7 mouse cellular contexts compared by ENCODE assay signal in genomic region chr5:76529040-76529703, GRCm38 (mm10). TPM values are rescaled to one million over a fixed set of nuclear protein-coding genes. Genes with fewer than 3 reads are reported as not detected.
DNase-seq lines count a peak whose midpoint lies in the region; ATAC-seq and TF ChIP-seq lines count a peak whose summit lies in the region.

Gene Exoc1 (plus strand): TSS chr5:76529311.

- no peaks in the 10 kb centered on the region for H3K27me3 ChIP-seq in embryonic facial prominence, embryonic 10.5 days (replicated peaks; ENCODE audit: low read depth, poor library complexity, severe bottlenecking)
- H3K27me3 ChIP-seq in intestine, postnatal 0 days (replicated peaks; ENCODE audit: control insufficient read depth, insufficient read depth, low read length): no peaks in the 10 kb centered on the region
- H3K27me3 ChIP-seq in midbrain, embryonic 12.5 days: no peaks in the 10 kb centered on the region
- H3K27me3 ChIP-seq in small intestine, adult 2 months (ENCODE audit: control insufficient read depth, insufficient read depth, low read length): no peaks in the 10 kb centered on the region

- peak within 1 kb of the TSS; percentile 86 for H3K27ac ChIP-seq in embryonic facial prominence, embryonic 10.5 days (replicated peaks)
- peak within 1 kb of the TSS; percentile 86 for H3K27ac ChIP-seq in intestine, postnatal 0 days (ENCODE audit: low read depth, low read length)
- peak within 1 kb of the TSS; percentile 76 for H3K27ac ChIP-seq in midbrain, embryonic 12.5 days (replicated peaks)
- peak within 1 kb of the TSS; percentile 62 for H3K27ac ChIP-seq in small intestine, adult 2 months (ENCODE audit: insufficient read depth, low read depth, low read length)

- no peaks in the 10 kb centered on the region for H3K9me3 ChIP-seq in embryonic facial prominence, embryonic 10.5 days
- H3K9me3 ChIP-seq in intestine, postnatal 0 days (ENCODE audit: control insufficient read depth): no peaks in the 10 kb centered on the region
- H3K9me3 ChIP-seq in midbrain, embryonic 12.5 days: no peaks in the 10 kb centered on the region

- intact Hi-C loops in left cerebral cortex, postnatal 4 days (cut with DNase I): no loop called here

- H3K4me2 ChIP-seq in intestine, postnatal 0 days (replicated peaks; ENCODE audit: low read depth): peak within 1 kb of the TSS; percentile 79
- H3K4me2 ChIP-seq in midbrain, embryonic 12.5 days (replicated peaks): peak within 1 kb of the TSS; percentile 93

- WGBS in embryonic facial prominence, embryonic 10.5 days: under 1% methylated on average over 39 of the region's 39 CpGs
- WGBS in intestine, postnatal 0 days: under 1% methylated on average over 39 of the region's 39 CpGs
- 0% methylated on average over 39 of the region's 39 CpGs for WGBS in midbrain, embryonic 12.5 days
- WGBS in small intestine, adult 2 months: under 1% methylated on average over 39 of the region's 39 CpGs

- DNase-seq in adrenal gland, postnatal 10 days: peak; percentile 94
- DNase-seq in embryonic facial prominence, embryonic 10.5 days (ENCODE audit: low spot score): peak; percentile 96
- peak; percentile 51 for DNase-seq in gonadal fat pad, adult 2 months (ENCODE audit: low read depth)
- DNase-seq in left cerebral cortex, postnatal 4 days: peak; percentile 95

- no peak for TF ChIP-seq POLR2A in small intestine, adult 2 months (IDR thresholded peaks at IDR 0.05; ENCODE audit: low read depth, low read length)

- H3K4me3 ChIP-seq in embryonic facial prominence, embryonic 10.5 days: peak within 1 kb of the TSS; percentile 97
- H3K4me3 ChIP-seq in intestine, postnatal 0 days (ENCODE audit: low read depth, low read length): peak within 1 kb of the TSS; percentile 89
- H3K4me3 ChIP-seq in midbrain, embryonic 12.5 days: peak within 1 kb of the TSS; percentile 97
- peak within 1 kb of the TSS; percentile 98 for H3K4me3 ChIP-seq in small intestine, adult 2 months (ENCODE audit: low read depth, low read length)

- peaks cover 12% of the 10 kb centered on the region for H3K4me1 ChIP-seq in embryonic facial prominence, embryonic 10.5 days
- 0 out of 2 replicates have a peak, but pooled peaks cover 6% of the 10 kb centered on the region for H3K4me1 ChIP-seq in intestine, postnatal 0 days (replicated peaks; ENCODE audit: control insufficient read depth, insufficient read depth, low read length)
- peaks cover 12% of the 10 kb centered on the region for H3K4me1 ChIP-seq in midbrain, embryonic 12.5 days
- no peaks in the 10 kb centered on the region; the same call in 1 of the 2 replicates for H3K4me1 ChIP-seq in small intestine, adult 2 months (ENCODE audit: control insufficient read depth, insufficient read depth, insufficient read length, low read length)

- ATAC-seq in intestine, postnatal 0 days: peak; percentile 99
- ATAC-seq in midbrain, embryonic 12.5 days (ENCODE audit: low FRiP score, low read depth): peak; percentile 100

- peak within 1 kb of the TSS; percentile 78 for H3K9ac ChIP-seq in intestine, postnatal 0 days (ENCODE audit: low read depth, low read length)
- H3K9ac ChIP-seq in midbrain, embryonic 12.5 days (replicated peaks): peak within 1 kb of the TSS; percentile 82

- no peak for TF ChIP-seq CTCF in intestine, postnatal 0 days (IDR thresholded peaks at IDR 0.05; ENCODE audit: low read depth)
- no peak for TF ChIP-seq CTCF in small intestine, adult 2 months (IDR thresholded peaks at IDR 0.05; ENCODE audit: extremely low read depth, insufficient read length, insufficient replicate concordance, low read depth, low read length)

- peaks cover 5% of the 10 kb centered on the region; the same call in 1 of the 2 replicates for H3K36me3 ChIP-seq in embryonic facial prominence, embryonic 10.5 days (replicated peaks)
- H3K36me3 ChIP-seq in intestine, postnatal 0 days (ENCODE audit: control insufficient read depth, insufficient read depth): 0 out of 2 replicates have a peak, but pooled peaks cover 5% of the 10 kb centered on the region
- H3K36me3 ChIP-seq in midbrain, embryonic 12.5 days: peaks cover 11% of the 10 kb centered on the region
- no peaks in the 10 kb centered on the region for H3K36me3 ChIP-seq in small intestine, adult 2 months (ENCODE audit: control insufficient read depth, insufficient read depth, low read length)

RNA-seq across cellular contexts. Expression of gene Exoc1, which starts in this region (rescaled TPM):
- 10 to 100 TPM; 27.0 to 45.6 TPM for total RNA-seq in adrenal gland, postnatal 10 days (2021)
- 42.4 and 44.1 TPM in 2 replicates for polyA plus RNA-seq in embryonic facial prominence, embryonic 10.5 days (2016; fragmentation: Nextera tagmentation; extraction: Ambion mirVana)
- 31.4 and 35.0 TPM in 2 replicates for polyA plus RNA-seq in gonadal fat pad, adult 2 months (2012; rRNA removed)
- 14.1 and 15.2 TPM in 2 replicates for polyA plus RNA-seq in intestine, postnatal 0 days (2015; fragmentation: Nextera tagmentation; extraction: Ambion mirVana)
- 100 to 1,000 TPM in 1 of 2 experiments, 10 to 100 TPM in 1; 97.5 to 103 TPM for total RNA-seq in left cerebral cortex, postnatal 4 days (2021)
- polyA plus RNA-seq in midbrain, embryonic 12.5 days (2016; fragmentation: Nextera tagmentation; extraction: Ambion mirVana): 57.4 and 57.6 TPM in 2 replicates
- polyA plus RNA-seq in small intestine, adult 2 months (2012; rRNA removed): 7.1 and 17.9 TPM in 2 replicates

Comparison
In these comparisons a context has a peak if more than half of its experiments do, and no peak if none do; other contexts are left out.
1. Peak in every context shown above with its lines: DNase-seq, ATAC-seq, H3K4me3 ChIP-seq and H3K27ac ChIP-seq.